Mouse (Mus musculus) CH12.LX (cell line): ENCODE measurements around the gene Ttyh3.

Experiments used
- CTCF ChIP-seq, 2 experiments: IDR thresholded peaks in 1 of 2; conservative IDR thresholded peaks in 1 of 2; 2 replicates each; pipeline ENCODE4 v1.5.1; 2011 to 2012; ENCODE audit warnings: low read depth in 2 of 2, low read length in 2 of 2, improper control_type of control experiment in 1 of 2, inconsistent platforms in 1 of 2, mild to moderate bottlenecking in 1 of 2, moderate library complexity in 1 of 2
- EP300 ChIP-seq: IDR thresholded peaks from 2 replicates; pipeline ENCODE4 v1.6.1; 2011; ENCODE audit warnings: low read length, improper control_type of control experiment
- MXI1 ChIP-seq: IDR thresholded peaks from 2 replicates; pipeline ENCODE4 v1.6.1; 2011; ENCODE audit warnings: mild to moderate bottlenecking, low read depth, low read length, improper control_type of control experiment
- NRF1 ChIP-seq: IDR thresholded peaks from 2 replicates; pipeline ENCODE4 v1.6.1; 2014; ENCODE audit warnings: low read depth, mild to moderate bottlenecking, inconsistent platforms, low read length, improper control_type of control experiment, moderate library complexity

GRCm38 (mm10) chr5:140639871-140640270 lies 9.0 kb downstream of the Ttyh3 start:
- TF ChIP-seq EP300 (no peak), MXI1 (no peak), NRF1 (no peak), CTCF (conservative IDR thresholded peaks at IDR 0.05 in 1 of 2, IDR thresholded peaks at IDR 0.05 in 1 of 2; ENCODE audit: low read depth in 2 of 2, low read length in 2 of 2) (no peak)
